Mouse (Mus musculus) c-Kit-positive CD71-negative TER-119-negative erythroid progenitor cells, embryonic 14.5 days (primary cell): ENCODE results near the gene Hils1.
"Not testable (repeated sequence)": the region's sequence is repeated elsewhere in the genome, so short reads cannot be mapped to it uniquely, and the experiment has no call there.

Source experiments
- DNase-seq: peaks from one replicate; pipeline ENCODE4 v3.0.0-alpha.2; 2013; ENCODE audit warnings: low read depth

Hils1 gene

GRCm38 (mm10) chr11:95004136-95004936, 36.9 kb downstream of the Hils1 start:
- no peak for DNase-seq

GRCm38 (mm10) chr11:95004937-95005198, 37.5 kb downstream of the Hils1 start:
- no peak for DNase-seq

GRCm38 (mm10) chr11:95006038-95006437, 38.6 kb downstream of the Hils1 start:
- DNase-seq = no peak

- peak; percentile 63 for DNase-seq
Observed at GRCm38 (mm10) chr11:95006525-95007219, 39.3 kb downstream of the Hils1 start.

- no peak for DNase-seq
Observed at GRCm38 (mm10) chr11:95007418-95007817, 40.0 kb downstream of the Hils1 start.

GRCm38 (mm10) chr11:95008661-95009628, 41.6 kb downstream of the Hils1 start:
- DNase-seq = no peak

GRCm38 (mm10) chr11:95009629-95010014, 42.2 kb downstream of the Hils1 start, which contains the start of gene Samd14:
Samd14 (plus strand) TSS chr11:95009879.
- no peak for DNase-seq

GRCm38 (mm10) chr11:95010141-95010739, 42.8 kb downstream of the Hils1 start:
- DNase-seq = no peak

- DNase-seq = not testable (repeated sequence)
Observed at GRCm38 (mm10) chr11:95010841-95011403, 43.5 kb downstream of the Hils1 start.

GRCm38 (mm10) chr11:95011416-95011815, 44.0 kb downstream of the Hils1 start:
- DNase-seq = no peak

- no peak for DNase-seq
Observed at GRCm38 (mm10) chr11:95012075-95012474, 44.7 kb downstream of the Hils1 start.

GRCm38 (mm10) chr11:95012487-95012886, 45.1 kb downstream of the Hils1 start:
- no peak for DNase-seq

- no peak for DNase-seq
Observed at GRCm38 (mm10) chr11:95015484-95015883, 48.1 kb downstream of the Hils1 start.
